Mouse (Mus musculus): ENCODE results near the gene Epo. TPM values are rescaled to one million over a fixed set of nuclear protein-coding genes. Genes with fewer than 3 reads are reported as not detected.
A peak's percentile ranks its signal among the peaks of the same experiment; 100 is the strongest.

Gene Epo
- total RNA-seq (2021), result not detected

DNA sequence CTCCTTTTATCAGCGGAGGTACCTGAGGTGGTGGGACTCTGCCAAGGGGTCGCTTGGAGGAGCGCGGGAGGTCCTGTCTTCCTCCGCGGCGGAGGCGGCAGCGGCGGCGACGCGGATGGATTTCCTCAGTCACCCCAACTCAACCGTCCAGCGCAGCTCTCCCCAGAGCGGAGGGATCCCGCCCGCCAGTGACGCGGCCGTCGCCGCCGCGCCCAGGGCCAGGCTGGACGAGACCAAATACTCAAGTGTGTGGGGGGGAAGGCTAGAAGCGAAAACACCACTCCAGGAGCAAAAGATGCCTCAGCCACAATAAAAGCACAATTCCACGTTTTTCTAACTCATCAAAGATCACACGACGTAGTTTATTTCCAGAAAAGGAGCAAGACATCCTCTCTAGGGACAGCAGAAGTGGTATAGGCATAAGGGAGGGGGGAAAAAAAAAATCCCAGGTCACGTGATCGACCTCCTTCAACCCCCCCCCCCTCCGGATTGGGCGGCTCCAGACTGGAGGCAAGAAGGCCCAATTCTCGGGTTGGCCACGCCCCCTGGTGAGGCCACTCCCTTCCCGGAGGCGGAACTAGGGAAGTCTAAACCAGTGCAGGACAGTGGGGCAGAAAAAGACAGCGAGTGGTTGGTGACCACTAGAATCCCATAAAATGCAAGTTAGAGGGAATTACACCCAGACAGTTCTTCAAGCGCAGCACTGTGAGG lies at the start of gene Epo, which contains the start of gene Gnb2:
Gene Epo (minus strand): TSS at position 126 of the 711 bp plus-strand sequence.
Gene Gnb2 (minus strand): TSS at position 394 of the 711 bp plus-strand sequence.
- intact Hi-C loops (cut with DNase I), result loop anchor here (5.0 kb wide), 1 partner anchor 54 kb away; no protein-coding TSS in a partner anchor
- peak; percentile 96 to 99 for DNase-seq (ENCODE audit: extremely low spot score in 1 of 2, low spot score in 2 of 2)

DNA sequence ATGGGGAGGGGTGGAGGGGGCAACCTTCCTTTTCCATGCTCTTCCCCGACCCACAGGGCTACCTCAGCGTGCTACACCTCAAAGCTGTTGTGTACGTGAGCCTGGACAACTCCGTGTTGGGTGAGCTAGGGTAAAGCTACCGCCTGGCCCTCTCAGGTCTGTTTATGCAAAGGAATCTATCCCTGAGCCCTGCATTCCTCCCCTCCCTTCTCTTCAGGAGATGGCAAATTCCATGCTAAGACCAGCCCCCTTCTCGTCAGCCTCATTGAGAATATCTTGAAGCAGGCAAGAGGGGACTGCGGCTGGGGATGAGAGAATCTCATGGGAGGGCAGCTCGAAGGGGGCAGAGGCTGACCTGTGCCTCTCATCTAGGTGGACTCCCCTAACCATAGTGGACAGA lies 49.7 kb upstream of the Epo start:
- intact Hi-C loops (cut with DNase I), result no loop called here
- DNase-seq (ENCODE audit: extremely low spot score in 1 of 2, low spot score in 2 of 2), result no peak

DNA sequence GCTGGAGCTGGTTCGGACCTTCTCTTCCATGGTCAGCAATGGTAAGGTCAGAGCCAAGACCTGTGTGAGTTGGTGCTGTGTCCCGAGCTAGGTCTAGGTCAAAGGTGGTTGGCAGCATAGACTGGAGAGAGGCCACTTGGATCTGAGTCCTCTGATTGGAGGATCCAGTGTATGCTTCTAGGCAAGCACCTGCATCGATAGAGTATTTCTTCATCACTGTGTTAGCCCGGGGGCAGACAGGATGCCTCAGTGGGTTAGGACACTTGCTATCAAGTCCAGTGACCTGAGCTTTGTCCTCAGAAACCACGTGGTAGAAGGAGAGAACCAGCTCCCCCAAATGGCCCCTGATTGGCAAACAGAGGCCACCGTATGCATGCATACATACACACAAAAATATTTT lies 47.2 kb upstream of the Epo start:
- DNase-seq (ENCODE audit: extremely low spot score in 1 of 2, low spot score in 2 of 2), result no peak
- intact Hi-C loops (cut with DNase I), result no loop called here

DNA sequence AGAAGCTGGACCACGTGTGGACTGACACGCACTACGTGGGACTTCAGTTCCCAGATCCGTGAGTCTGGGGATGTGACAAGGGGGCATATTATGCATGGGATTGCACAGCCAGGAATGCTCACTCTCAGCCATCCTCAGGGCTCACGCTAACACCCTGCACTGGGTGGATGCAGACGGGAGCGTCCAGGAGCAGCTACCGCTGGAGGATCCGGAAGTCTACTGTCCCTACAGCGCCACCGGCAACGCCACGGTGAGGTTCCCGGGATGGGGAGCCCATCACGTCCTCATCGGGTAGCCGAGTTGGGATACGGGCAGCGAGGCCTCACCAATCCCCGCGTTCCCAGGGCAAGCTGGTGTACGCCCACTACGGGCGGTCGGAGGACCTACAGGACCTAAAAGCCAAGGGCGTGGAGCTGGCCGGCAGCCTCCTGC lies 41.4 kb upstream of the Epo start:
- peak; percentile 36 to 69 for DNase-seq (ENCODE audit: extremely low spot score in 1 of 2, low spot score in 2 of 2)
- intact Hi-C loops (cut with DNase I), result no loop called here

DNA sequence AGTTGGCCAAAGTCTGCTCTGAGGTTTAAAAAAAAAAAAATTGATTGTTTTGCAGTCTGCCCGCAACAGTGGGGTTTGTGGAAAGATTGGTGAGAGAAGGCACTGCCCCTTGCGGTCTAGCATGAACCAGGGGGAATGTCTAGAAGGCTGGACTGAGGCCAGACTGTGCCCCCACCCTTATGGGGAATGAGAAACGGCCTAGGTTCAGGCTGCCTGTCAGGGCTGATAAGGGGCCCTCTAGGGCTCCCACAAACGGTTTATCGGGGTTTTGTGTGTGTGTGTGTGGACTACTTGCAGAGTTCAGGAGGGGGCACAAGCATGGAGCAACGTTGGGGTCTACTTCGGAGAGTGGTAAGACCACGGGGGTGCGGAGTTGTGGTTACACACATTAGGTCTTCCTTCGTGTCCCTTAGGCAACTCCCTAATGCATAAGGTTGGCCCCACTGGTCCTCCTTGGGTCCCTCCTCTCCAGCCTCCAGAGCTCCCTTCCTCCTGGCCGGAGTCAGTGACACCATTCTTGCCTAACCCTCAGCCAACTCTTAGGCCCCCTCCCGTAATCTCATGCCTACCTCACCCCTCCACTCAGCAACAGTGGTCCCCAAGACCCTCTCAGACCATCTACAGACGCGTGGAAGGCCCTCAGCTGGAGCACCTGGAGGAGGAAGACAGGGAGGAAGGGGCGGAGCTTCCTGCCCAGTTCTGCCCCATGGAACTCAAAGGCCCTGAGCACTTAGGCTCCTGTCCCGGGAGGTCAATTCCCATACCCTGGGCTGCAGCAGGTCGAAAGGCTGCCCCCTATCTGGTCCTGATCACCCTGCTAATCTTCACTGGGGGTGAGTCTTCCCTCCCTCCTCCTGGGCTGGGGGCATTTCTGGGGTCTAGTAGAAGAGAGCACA lies 37.9 kb upstream of the Epo start:
- intact Hi-C loops (cut with DNase I), result no loop called here
- no peak for DNase-seq (ENCODE audit: extremely low spot score in 1 of 2, low spot score in 2 of 2)

DNA sequence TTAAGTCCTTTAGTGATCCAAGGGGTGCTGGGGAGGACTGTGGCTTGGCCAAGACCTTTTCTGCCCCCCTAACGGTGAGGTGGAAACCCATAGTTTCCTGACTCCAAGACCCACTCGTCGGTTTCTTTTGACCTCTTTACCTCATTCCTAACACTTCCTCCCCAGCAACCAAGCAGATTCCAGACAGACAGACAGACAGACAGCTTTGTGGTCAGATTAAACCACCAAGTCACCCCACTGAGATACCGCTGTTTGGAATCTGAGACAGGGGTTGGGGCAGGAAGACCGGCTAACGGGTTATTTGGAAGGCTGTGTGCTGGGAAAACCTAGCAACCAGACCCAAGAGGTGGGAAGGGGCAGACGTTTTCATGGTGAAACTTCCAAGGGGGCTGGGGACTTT lies 37.1 kb upstream of the Epo start:
- intact Hi-C loops (cut with DNase I), result no loop called here

DNA sequence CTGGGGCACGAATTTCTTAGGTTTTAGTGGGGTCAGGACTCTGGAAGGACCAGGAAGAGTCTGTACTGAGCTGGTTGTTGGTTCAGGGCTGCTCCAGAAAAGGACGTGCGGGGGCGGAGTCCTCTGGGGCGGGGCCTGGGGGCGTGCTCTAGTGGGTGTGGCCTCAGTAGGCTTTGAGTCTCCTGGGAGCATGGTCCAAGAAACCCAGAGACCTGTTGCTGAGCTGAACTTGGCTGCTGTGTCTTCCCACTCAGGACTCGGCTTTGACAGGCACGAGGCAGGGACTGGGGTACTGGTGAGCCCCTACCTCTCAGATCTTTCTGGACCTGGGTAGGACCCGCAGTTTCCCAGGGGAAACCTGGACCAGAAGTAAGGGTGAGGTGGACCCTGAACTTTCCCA lies 36.6 kb upstream of the Epo start, which contains the start of gene Tfr2:
Gene Tfr2 (plus strand): TSS at position 176 of the 400 bp plus-strand sequence.
- no peak for DNase-seq (ENCODE audit: extremely low spot score in 1 of 2, low spot score in 2 of 2)
- intact Hi-C loops (cut with DNase I), result no loop called here

More for the DNA sequence above, 37.1 kb upstream of the Epo start:
- DNase-seq (ENCODE audit: extremely low spot score in 1 of 2, low spot score in 2 of 2), result no peak

DNA sequence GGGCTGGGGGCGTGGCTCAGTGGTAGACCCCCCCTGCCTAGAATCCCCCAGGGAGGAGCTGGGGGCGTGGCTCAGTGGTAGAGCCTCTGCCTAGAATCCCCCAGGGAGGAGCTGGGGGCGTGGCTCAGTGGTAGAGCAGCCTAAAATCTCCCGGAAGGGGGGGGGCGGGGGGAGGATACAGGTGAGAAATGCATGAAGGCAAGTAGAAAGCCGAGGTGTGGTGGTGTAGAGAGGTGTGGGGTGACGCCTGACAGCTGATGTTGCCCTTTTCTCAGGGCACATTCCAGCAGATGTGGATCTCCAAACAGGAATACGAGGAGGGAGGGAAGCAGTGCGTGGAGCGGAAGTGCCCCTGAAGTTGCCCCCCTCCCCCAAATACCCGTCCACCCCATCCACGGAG lies 36.0 kb upstream of the Epo start:
- DNase-seq (ENCODE audit: extremely low spot score in 1 of 2, low spot score in 2 of 2), result no peak
- intact Hi-C loops (cut with DNase I), result no loop called here

DNA sequence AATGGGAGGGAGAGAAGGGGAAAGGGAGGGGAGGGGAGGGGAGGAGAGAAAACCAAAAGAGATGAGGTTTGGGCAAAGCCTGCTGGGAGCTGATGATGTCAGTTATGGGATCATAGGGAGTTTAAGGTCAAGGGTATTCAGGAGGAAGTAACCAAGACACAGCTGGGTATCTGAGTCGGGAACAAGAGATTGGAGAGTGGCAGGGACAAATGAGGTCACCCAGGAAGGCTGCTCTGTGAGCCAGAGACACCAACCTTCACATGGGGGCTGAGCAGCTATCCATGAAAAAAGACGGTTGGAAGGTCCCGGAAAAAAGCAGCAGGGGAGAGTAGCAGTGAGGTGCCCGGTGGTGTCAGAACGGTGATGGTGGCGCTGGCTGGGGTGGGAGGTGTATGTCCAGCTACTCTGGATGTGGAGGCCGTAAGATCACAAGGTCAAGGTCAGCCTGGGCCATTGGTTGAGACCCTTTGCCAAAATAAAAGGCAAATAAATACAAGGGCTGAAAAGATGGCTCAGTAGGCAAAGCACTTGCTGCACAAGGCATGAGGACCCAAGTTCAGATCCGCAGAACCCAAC lies 35.3 kb upstream of the Epo start:
- DNase-seq (ENCODE audit: extremely low spot score in 1 of 2, low spot score in 2 of 2), result no peak
- intact Hi-C loops (cut with DNase I), result no loop called here

DNA sequence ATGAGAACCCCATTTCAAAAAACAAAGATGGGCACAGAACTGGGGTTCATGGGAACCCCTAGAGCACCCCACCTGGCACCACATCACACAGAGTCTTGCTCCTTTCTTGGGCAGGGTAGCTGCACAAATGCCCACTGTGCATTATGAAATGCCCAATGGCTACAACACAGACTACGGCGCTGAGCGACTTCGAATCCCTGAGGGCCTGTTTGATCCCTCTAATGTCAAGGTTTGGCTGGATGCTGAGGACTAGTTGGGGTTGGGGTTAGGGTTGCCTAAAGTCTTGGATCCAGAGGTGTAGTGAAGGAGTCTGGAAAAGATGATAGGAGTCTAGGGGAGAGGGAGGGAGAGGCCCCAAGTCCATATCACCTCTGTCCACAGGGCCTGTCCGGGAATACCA lies 33.4 kb upstream of the Epo start:
- DNase-seq (ENCODE audit: extremely low spot score in 1 of 2, low spot score in 2 of 2), result no peak
- intact Hi-C loops (cut with DNase I), result no loop called here

DNA sequence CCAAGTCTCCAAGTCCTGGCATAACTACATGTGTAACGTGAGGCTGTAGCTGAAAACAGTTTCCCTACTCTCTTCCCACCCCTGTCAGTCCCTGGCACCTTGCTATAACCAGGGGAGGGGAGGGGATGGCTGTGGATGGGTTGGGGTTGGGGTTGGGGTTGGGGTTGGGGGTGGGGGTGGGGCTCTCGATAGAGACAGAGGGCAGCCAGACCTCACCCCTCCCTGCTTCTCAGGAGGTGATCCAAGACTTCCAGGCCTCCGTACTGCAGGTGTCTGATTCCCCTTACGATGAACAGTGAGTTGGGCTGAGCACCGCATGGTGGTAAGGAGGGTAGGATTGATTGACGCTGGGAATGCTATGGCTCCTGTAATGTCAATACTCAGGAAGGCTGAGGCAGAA lies 32.7 kb upstream of the Epo start:
- intact Hi-C loops (cut with DNase I), result no loop called here

DNA sequence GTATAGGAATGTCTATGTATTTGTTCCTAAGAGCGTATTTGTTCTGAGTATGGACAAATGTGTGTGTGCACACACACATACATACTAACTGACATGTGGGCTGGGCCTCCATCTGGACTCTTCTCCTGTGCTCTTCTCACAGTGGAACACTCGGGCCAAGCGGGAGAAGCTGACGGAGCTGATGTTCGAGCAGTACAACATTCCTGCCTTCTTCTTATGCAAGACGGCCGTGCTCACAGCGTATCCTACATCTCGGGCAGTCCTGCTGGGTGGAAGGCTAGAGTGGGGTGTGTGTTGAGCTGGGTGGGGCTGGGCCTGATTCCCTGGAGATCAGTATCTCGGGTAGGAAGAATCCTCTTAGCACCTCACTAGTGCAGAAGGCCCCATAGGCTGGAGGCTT lies 29.9 kb upstream of the Epo start:
- intact Hi-C loops (cut with DNase I), result no loop called here
- DNase-seq (ENCODE audit: extremely low spot score in 1 of 2, low spot score in 2 of 2), result no peak

More for the DNA sequence above, 32.7 kb upstream of the Epo start:
- DNase-seq (ENCODE audit: extremely low spot score in 1 of 2, low spot score in 2 of 2), result no peak

DNA sequence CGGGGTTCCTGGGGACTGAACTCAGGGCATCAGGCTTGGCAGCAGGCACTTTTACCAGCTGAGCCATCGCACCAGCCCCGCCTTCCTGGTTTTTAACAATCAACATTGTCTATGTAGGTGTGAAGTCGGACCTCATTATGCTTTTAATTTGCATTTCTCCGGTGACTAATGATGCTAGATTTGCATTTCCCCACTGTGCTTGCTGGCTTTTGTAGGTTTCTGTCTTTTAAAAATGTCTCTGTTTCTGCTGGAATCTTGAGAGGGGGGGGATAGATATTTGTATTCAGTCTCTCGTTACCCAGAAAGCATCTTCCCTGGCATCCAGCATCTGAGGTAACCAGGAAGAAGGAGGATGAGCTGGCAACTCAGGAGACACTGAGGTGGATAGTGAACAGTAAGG lies 28.5 kb upstream of the Epo start:
- no peak for DNase-seq (ENCODE audit: extremely low spot score in 1 of 2, low spot score in 2 of 2)
- intact Hi-C loops (cut with DNase I), result no loop called here

DNA sequence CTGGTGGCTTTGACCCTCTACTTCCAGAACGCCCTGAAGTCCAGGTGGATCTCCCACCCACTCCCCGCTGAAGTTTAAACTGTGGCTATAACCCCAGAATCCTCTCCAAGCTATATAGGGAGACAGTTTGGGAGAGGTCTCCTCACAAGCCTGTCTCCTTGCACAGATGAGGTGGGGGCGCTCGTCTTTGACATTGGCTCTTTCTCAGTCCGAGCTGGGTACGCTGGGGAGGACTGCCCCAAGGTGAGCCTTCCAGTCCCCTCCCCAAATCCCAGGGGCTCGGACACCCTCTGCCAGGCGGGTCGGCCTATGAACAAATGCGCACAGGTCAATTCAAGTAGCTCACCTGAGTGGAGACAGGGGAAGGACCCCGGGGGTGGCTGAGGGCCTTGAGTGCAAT lies 20.9 kb upstream of the Epo start:
- DNase-seq (ENCODE audit: extremely low spot score in 1 of 2, low spot score in 2 of 2), result no peak
- intact Hi-C loops (cut with DNase I), result no loop called here

DNA sequence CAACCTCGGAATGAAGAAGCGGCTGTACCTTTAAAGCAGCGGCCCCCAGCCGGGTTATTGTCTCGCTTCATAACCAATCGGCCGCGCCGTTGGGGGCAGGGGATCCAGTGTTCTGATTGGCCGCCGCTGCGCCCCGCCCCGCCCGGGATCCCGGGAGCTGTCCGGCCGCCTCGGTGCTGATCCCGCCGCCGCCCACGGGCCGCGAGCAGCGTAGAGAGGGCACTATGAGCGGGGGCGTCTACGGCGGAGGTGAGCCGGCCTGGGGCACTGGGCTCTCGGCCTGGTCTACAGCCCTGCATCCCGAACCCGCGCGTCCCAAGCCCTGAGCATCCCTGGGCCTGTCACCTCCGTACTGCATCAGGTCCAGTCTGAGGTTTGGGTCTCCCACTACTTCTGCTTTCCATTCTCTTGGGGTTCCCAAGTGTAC lies 20.4 kb upstream of the Epo start, which contains the start of gene Actl6b:
Gene Actl6b (plus strand): TSS at position 107 of the 427 bp plus-strand sequence.
- peak; percentile 86 to 93 for DNase-seq (ENCODE audit: extremely low spot score in 1 of 2, low spot score in 2 of 2)
- intact Hi-C loops (cut with DNase I), result no loop called here

DNA sequence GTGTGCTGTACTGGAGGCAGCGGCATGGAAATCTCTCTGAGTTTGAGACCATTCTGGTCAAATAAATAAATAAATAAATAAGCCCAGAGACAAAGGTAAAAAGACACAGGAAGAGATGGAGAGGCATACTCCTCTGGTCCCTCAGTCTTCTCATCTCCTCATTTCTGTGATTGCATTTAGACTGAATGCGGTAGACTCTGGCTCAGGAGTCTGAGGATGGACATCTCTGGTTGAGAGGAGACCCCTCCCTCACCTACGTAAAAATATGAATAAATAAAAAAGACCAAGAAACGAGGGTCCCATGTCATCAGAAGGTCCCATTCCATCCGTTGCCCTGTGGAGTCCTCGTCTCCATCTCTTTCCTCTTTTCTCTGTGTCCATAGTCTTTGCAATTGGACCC lies 20.0 kb upstream of the Epo start:
- intact Hi-C loops (cut with DNase I), result no loop called here
- no peak for DNase-seq (ENCODE audit: extremely low spot score in 1 of 2, low spot score in 2 of 2)

DNA sequence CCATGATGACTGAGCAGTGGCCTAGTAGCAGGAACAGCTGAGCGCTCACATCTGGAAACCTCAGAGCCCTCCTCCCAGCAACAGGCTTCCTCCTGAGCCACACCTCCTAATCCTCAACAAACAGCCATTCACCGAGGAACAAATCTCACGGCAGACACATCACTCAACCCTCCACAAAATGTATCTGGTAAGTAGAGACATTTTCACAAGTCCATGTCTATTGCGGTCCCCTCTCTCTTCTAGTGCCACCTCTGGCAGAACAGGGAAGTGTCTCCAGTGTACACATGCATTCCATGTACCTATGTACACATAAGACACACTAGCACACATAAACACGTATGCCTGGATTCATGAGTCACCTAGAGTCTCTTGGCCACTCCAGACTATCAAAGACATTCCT lies 18.1 kb upstream of the Epo start:
- DNase-seq (ENCODE audit: extremely low spot score in 1 of 2, low spot score in 2 of 2), result peak in 1 of 2 experiments; percentile 28
- intact Hi-C loops (cut with DNase I), result no loop called here

DNA sequence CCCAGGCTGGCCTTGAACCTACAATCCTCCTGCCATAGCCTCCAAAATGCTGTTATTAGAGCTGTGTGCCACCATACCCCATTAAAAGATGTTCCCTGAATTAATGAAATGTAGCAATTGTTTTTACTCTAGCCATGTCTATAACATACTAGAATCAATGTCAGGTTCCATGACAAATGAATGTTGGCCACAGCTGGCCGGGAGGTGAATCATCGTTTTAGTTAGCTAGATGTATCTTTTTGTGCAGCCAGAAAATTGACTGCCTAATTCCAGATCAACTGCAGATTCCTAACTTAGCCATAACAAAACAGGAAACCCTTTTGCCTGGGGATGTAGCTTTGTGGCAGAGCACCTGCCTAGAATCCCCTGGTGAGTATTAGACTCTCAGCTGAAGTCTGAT lies 16.8 kb upstream of the Epo start:
- DNase-seq (ENCODE audit: extremely low spot score in 1 of 2, low spot score in 2 of 2), result no peak
- intact Hi-C loops (cut with DNase I), result no loop called here

DNA sequence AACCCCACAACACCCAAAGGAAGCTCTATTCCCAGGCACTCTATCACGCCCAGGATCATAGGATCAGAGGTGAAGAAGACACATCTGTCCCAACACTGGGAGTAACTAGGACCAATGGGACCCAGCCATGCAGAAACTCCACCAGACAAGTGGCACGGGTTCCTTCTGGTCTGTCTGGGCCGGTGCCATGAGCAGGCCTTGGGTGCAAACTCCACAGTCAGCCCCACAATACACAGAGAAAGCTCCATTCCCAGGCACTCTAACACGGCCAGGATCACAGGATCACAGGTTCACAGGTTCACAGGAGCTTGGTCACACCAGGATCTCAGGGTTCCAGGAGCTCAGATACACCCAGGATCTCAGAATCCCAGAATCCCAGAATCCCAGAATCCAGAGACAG lies 12.6 kb upstream of the Epo start:
- intact Hi-C loops (cut with DNase I), result no loop called here
- no peak for DNase-seq (ENCODE audit: extremely low spot score in 1 of 2, low spot score in 2 of 2)
